Mouse (Mus musculus) cerebellum, adult 2 months (tissue): ENCODE measurements at regions not wholly inside any gene's neighbourhood (a gene's known extent, or its start where the extent isn't known, plus 50 kb on each side); places are given as distances from the start of the nearest gene placed in this dataset.

Source experiments
- CTCF ChIP-seq: fragments of 200-500 bp; IDR thresholded peaks from 2 replicates; pipeline ENCODE4 v1.5.1; 2011; ENCODE audit warnings: low read depth, mild to moderate bottlenecking, control low read depth, low read length, moderate library complexity, borderline replicate concordance; ENCODE audit not compliant: insufficient read depth
- POLR2A ChIP-seq: fragments of 200-500 bp; IDR thresholded peaks from 2 replicates; pipeline ENCODE4 v1.6.1; 2011; ENCODE audit warnings: low read length, control low read depth, borderline replicate concordance; ENCODE audit not compliant: insufficient read depth

- TF ChIP-seq POLR2A (no peak), CTCF (no peak)
Observed at GRCm38 (mm10) chr13:26510448-26510847, 259.5 kb downstream of the Hdgfl1 start.
